Mouse (Mus musculus) cerebellum, adult 2 months (tissue): ENCODE results near the gene Shank2.

ENCODE experiments used
- CTCF ChIP-seq: fragments of 200-500 bp; IDR thresholded peaks from 2 replicates; pipeline ENCODE4 v1.5.1; 2011; ENCODE audit warnings: low read depth, mild to moderate bottlenecking, control low read depth, low read length, moderate library complexity, borderline replicate concordance; ENCODE audit not compliant: insufficient read depth
- POLR2A ChIP-seq: fragments of 200-500 bp; IDR thresholded peaks from 2 replicates; pipeline ENCODE4 v1.6.1; 2011; ENCODE audit warnings: low read length, control low read depth, borderline replicate concordance; ENCODE audit not compliant: insufficient read depth

DNA sequence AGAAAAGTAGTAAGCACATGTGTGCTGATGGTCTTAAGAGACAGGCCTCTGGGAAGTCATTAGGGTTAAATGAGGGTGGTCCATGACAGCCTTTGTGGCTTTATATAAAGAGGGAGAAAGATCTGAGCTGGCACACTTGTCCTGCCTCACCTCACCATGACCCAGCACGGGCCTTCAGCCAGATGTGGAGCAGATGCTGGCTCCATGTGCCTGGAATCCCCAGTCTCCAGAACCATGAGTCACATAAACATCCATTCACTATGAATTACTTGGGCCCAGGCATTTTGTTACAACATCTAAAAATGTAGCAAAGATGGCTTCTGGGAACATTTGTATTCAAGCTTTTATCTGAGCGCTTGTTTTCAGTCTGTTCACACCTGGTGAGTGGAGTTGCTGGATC, 297.6 kb downstream of the Shank2 start:
- no peak for TF ChIP-seq POLR2A
- TF ChIP-seq CTCF: no peak
